Mouse (Mus musculus): ENCODE data around the gene Ercc6.

The Ercc6 gene

DNA sequence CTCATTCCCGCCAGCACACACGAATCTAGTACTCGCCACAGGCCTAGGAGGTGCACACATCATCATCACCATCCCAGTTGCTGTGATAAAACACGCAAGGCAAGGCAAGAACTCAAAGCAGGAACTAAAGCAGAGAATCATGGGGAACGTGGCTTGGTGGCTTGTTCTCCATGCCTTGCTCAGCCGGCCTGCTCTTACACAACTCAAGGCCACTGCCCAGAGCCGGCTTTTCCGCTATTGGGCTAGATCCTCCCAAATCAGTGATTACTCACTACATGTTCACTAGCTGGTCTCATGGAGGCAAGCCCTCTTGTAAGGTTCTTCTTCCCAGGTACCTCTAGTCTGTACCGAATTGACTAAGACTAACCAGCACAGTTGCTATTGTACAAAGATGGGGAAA lies 70.4 kb downstream of the Ercc6 start:
- no peak for DNase-seq

DNA sequence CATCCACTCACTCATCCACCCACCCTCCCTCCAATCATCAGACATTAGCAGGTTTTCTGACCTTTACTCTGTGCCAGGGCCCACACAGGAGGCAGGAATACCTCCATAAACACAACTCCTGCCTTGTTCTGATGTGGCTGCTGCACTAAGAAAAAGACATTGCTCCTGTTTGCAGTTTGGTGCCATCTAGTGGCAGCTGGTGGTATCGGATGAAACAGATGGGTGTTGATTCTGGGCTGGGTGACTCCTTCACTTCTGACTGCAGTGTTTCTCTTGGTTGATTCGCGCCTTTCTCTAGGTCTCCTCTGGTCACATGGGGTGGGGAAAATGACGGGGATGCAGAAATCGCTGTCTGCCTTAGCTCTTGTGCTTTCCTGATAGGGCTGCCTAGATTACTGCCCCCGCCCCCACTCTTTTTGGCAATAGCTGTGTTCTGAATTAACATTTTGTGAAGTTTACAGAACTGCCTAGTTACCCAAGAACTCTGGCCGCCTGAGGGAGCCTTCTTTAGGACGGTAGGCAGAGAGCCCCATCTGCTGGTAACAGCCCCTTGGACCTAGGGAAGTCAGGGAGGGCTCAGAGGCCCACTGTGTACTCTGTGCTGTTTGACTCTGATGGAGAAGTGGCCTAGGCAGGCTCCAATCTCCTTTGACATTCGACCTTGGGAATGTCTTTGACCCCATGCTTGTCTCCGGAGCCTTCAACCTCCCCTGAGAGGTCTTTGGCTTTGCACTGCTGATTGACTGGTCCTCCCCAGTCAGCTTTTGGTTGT lies 73.9 kb downstream of the Ercc6 start:
- no peak for DNase-seq

DNA sequence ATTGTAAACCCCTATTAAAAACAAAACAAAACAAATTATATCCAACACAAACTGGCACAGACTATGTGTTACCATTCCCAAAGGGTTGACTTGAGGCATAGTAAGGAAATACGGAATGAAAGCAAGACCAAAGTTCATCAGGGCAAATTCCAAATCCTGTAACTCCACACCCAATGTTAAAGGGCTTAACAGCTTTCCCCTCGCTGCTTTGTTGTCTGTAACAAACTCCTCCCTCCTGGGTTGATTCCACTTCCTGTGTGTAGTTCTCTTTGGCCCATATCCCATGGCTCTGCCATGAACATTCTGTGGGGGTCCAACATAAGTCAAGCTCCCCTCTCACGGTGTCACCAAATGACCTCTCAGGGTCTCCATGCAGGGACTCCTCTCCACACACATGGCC lies 77.1 kb downstream of the Ercc6 start:
- DNase-seq: no peak

DNA sequence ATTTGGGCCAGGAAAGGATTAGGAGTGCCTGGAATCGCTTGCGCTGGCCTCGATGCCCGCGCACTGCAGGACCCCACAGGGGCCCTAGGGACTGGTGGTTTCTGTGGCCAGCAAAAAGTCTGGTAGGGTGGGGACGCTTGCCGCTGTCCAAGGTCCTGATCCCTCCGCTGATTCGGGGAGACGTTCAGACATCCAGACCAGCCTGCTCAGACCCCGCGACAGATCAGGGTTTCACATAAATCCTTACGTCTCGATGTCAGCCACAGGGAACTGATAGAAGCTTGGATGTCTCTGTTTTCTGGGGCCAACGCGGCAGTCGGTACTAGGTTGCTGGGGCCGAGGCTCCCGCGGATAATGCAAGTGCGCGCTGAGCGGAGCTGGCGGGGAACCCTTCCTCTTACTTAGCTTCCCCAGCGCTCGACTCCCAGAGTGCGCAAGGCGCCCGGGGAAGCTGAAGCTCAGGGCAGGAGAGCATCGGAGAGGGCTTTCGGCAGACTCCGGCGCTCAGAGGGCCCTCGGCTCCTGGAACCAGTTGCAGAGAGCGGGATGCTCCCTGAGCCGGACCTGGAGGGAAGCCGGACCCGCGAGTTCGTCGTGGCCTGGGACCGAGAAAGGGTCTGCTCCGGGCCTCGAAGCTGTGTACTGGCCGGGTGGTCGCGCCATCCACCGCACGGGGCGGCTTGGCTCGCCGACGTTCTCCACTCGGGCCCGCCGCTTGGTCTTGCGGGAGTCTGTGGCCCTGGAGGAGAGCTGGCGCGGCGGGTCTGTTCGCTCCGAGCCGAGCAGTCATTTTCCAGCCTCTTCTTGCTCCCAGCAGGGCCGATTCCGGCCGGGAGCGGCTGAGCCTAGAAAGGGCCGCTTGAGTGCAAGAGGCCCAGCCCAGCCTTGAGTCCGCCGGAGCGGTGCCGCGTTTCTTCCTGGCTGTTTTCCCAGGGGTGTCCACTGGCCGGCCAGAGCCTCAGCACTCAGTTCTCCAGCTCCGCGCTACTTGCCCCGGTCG lies 84.2 kb downstream of the Ercc6 start:
- no peak for DNase-seq

DNA sequence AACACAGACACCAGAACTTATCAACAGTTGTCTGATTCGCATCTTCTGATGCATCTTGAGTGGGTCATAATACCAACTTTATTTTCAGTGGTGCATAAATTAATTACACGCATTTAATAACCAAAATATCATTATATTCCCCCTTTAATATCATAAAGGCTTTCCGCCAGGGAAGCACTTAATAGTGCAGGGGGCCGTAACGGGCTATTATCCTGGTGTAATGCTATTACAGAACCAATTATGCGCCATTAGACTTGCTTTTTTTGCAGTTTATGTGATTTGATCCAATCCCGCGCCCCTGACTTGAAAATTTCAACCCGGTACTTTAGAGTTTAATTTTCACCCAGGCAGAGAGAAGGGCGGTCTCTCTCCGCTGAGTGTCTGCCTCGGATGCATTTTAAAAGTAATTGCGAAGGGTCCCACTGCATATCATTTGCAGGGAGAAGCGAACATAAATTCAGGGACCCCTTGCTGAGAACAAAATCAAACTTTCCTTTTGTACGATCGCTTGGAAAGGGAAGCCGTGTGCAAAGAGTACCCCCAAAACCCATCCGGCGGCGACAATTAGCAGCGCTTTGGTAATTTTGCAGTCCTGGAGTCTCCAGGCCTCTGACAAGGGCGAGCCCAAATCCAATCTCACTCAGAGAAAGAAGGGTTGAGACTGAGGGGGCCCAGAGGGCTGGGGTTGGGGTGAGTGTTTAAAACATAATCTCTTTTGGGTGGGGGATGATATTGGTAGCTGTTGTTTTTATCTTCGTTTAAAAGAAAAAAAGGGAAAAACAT lies 85.3 kb downstream of the Ercc6 start:
- DNase-seq: no peak

DNA sequence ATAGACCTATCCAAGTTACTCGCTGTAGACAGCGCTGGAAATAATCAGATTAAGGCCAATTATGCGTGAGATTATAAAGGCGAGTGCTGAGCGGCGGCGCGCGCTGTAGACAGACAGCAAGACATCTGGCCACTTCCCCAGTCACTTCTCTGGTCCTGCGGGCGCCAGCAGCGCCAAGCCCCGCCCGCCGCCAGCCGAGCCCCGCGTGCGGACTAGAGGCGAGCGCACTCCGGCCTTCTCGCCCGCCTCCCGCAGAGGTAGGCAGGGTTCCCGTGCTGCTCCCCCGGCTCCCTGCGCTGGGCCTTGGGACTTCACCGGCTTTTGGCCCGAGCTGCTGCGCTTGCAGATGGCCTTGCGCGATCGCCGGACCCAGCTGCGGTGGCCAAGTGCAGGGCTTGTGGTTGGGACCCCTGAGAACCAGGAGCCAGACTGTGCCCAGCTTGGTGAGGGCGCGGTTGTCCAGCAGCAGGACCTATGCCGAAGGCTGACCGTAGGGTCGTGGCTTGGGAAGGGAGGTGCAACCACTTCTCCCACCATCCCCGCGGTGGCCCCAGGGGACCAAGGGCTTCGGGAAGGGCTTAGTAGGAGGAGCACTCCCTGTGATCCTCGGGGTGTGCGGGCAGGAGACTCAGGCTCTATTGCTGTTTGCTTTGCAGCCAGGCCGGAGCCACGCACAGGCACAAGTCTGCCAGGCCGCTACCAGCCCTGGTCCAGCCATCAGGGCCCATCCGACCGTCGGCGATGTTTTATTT lies 86.1 kb downstream of the Ercc6 start, which contains the start of gene Prrxl1:
Prrxl1 (plus strand) TSS at position 118 of the 752 bp plus-strand sequence.
- no peak for DNase-seq

DNA sequence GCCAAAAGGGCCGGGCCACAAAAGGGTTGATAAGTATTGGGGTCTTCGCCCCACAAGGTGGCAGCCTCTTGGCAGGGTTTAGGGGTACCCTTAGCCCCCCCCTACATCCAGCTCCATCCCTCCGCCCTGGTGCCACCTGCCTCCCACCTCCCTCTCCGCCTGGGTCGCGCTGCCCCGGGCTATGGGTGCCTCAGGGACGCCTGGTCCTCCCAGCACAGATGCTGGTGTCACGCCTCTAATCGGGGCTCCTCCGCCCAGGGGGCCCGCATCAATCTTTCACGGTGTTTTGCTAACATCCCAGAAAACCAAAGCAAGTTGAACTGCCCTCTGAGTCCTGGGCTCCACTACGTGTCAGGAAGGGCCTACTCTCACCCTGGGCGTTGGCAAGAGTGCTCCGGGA lies 86.8 kb downstream of the Ercc6 start:
- DNase-seq: no peak

DNA sequence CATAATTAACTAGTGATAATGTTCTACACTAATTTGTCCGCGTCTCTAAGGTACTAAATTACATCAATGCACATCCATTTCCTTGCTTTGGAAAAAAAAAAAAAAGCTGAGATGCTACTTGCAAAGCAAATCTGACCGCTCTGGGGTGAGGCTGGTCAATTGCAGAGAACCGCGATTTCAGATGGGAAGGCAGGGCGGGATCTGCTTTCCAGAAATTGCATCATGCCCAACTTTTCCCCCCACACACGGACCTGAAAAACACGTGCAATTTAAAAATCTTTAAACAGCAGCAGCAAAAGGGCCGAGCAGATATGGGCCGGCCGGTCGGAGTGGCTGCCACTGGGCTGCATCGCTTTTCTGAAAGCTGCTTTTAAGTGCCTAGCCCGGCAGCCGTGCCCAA lies 92.2 kb downstream of the Ercc6 start:
- no peak for DNase-seq

DNA sequence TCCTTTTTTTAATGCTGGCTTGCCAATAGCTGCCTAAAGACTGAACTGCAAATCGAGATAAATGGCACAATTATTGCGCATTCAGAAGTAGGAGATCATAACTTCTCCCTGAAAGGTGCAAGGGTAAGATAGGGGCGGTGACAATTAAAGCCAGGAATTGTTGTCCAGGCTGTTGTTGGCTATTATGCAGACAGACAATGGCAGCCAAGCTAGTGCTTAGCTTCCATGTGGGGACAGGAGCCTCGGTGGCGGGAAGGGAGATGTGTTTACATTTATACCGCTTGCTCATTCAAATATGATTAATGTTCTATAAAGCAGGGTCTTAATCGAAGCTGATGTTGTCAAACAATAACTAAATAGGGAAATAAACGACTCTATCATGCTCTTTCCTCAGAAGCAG lies 93.0 kb downstream of the Ercc6 start:
- DNase-seq: no peak

DNA sequence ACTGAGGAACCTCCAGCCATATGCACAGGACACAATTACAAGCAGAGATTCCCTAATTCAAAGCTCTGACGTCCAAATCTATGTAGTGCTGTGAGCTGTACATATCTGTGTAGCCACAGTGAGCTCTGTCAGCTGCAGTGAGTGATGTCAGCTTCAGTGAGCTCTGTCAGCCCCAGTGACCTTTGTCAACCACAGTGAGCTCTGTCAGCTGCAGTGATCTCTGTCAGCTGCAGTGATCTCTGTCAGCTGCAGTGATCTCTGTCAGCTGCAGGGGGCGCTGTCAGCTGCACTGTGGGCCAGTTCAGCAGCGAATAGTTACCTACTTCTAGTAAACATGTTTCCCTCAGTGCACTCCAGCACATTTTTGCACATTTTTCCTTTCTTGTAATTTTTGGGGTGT lies 96.1 kb downstream of the Ercc6 start:
- DNase-seq: no peak

DNA sequence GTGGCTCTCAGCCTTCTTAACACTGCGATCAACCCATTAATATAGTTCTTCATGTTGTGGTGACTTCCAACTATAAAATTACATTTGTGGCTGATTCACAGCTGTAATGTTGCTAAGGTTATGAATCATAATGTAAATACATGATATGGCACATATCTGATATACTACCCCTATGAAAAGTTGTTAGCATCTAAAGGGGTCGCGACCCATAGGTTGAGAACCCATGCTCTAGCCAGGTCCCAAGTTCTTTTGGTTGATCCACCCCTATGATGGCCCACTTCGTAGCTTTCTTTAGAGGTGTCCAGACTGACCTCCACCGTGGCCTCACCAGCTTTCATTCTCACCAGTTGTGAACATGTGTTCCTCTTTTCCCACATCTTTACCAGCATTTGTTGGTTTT lies 103.9 kb downstream of the Ercc6 start:
- no peak for DNase-seq

DNA sequence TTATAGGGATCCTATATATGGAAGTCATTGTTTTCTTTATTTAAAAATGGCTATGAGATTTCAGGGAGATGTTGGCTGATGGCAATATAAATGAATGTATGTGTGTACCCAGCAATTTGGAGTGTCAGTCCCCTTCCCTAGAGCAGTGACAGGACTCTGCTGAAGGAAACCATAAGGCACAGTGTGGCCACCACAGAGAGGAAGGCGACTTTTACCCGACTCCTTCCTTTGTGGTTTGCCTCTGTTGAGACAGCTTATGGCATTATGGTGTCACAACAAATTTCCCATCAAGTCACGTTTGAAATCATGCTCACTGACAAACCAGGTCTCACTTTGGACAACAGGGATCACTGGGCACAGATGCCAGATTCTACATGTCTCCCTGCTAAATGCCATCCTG lies 110.9 kb downstream of the Ercc6 start:
- DNase-seq: no peak

DNA sequence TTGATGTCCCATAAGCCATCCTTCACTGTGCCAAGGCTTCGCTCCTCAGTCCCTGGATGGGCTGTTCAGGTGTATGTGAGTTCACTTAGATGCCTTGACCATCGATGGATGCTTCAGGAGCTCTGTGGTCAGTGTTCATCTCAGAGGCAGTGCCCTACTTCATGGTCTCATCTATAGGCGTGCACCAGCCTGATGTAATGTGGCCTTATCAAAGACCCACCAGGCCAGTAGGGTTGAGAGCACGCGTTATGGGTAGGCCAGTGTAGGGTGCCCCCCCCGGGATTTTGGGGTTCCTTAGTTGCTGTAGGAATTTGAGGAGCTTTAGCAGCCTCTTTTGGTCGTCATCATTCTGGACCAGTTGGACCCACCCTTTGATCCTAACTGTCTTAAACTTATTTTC lies 111.5 kb downstream of the Ercc6 start:
- no peak for DNase-seq

DNA sequence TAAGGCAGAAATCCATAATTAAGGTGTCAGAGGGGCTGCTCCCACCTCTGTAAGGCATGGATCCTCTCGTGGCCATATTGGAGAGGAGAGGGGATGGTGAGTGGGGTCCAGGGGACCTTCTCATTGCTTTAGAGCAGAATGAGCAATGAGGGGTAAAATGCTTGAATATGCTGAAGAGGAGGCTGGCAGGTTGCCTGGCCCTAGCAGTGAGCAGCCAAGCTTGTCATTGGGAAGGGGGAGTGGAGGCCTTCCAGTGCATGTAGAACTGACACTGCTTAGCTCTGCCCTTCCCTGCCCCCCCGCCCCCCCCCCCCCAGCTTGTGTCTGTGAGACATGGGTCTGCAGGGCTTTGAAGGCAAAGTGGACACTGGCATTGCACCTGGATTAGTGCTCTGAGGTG lies 114.0 kb downstream of the Ercc6 start:
- no peak for DNase-seq

DNA sequence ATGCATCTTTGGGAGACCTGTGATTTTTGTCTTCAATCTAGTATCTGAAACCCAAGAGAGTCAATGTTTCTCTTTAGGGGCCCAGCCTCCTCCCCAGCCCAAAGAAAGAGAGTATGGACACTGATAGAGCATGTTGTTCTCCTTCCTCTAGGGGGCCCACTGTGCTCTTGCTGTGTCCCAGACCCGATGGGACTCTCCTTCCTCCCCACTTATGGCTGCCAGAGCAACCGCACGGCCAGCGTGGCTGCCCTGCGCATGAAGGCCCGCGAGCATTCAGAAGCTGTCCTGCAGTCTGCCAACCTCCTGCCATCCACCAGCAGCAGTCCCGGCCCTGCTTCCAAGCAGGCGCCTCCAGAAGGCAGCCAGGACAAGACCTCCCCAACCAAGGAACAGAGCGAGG lies 115.3 kb downstream of the Ercc6 start:
- DNase-seq: no peak
